Mouse (Mus musculus) midbrain, embryonic 10.5 days (tissue): Measurements from ENCODE around the gene Gm10271. TPM values are rescaled to one million over a fixed set of nuclear protein-coding genes. Genes with fewer than 3 reads are reported as not detected.

Experiments
- DNase-seq: peaks from one replicate; pipeline ENCODE4 v3.0.0-alpha.2; 2017; ENCODE audit warnings: low spot score
- H3K27ac ChIP-seq: fragments of 300-500 bp; sonication (generic); replicated peaks from 2 replicates; pipeline ENCODE4 v1.5.1; 2016; ENCODE audit warnings: mild to moderate bottlenecking
- H3K27me3 ChIP-seq: fragments of 300-500 bp; sonication (generic); 2 replicates; pipeline ENCODE4 v1.6.1; 2016; ENCODE audit warnings: low read depth, mild to moderate bottlenecking; ENCODE audit not compliant: poor library complexity, severe bottlenecking
- H3K36me3 ChIP-seq: fragments of 300-500 bp; sonication (generic); 2 replicates; pipeline ENCODE4 v1.6.1; 2016; ENCODE audit warnings: mild to moderate bottlenecking, moderate library complexity
- H3K4me1 ChIP-seq: fragments of 300-500 bp; sonication (generic); 2 replicates; pipeline ENCODE4 v1.6.1; 2016
- H3K4me3 ChIP-seq: fragments of 300-500 bp; sonication (generic); 2 replicates; pipeline ENCODE4 v1.5.1; 2016; ENCODE audit warnings: mild to moderate bottlenecking, moderate library complexity
- H3K9me3 ChIP-seq: fragments of 300-500 bp; sonication (generic); replicated peaks from 2 replicates; pipeline ENCODE4 v1.6.1; 2016; ENCODE audit warnings: mild to moderate bottlenecking
- WGBS: fragments of 180-500 bp; shearing (Covaris S2); methylation state at CpG from one replicate; pipeline ENCODE4 v1.1.7; 2016; 5-methylcytosine and 5-hydroxymethylcytosine counted together
- polyA plus RNA-seq: library from polyadenylated mRNA; unstranded; fragments of >200 nt; fragmentation: Nextera tagmentation; extraction: Ambion mirVana; gene quantifications from 2 replicates; pipeline ENCODE4 v1.2.1, GENCODE M21; 2016

Gm10271 gene
- polyA plus RNA-seq: not detected in 2 replicates

DNA sequence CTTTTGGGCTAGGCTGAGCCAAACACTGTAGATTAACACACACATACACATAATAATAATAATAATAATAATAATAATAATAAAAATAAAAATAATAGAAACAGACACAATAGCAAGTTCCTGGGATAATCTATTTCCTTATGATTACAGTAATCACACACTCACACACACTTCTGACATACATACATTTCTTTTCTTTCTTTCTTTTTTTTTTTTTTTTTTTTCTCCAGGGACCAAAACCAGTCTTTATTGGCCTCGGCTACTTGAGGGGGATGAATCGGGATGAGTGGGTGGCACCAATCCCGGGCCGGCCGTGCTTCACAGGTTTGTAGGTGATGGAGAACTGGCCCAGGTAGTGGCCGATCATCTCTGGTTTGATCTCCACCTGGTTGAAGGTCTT, at the start of gene Gm10271:
Gm10271 (minus strand) TSS at position 101 of the 400 bp plus-strand sequence.
- Histone ChIP-seq H3K27me3 (no peaks in the 10 kb centered on the region), H3K9me3 (no peaks in the 10 kb centered on the region), H3K4me1 (no peaks in the 10 kb centered on the region), H3K36me3 (no peaks in the 10 kb centered on the region), H3K27ac (no peak within 1 kb of the TSS), H3K4me3 (no peak within 1 kb of the TSS)
- 94% methylated on average over 6 of the region's 6 CpGs for WGBS
- DNase-seq: no peak

DNA sequence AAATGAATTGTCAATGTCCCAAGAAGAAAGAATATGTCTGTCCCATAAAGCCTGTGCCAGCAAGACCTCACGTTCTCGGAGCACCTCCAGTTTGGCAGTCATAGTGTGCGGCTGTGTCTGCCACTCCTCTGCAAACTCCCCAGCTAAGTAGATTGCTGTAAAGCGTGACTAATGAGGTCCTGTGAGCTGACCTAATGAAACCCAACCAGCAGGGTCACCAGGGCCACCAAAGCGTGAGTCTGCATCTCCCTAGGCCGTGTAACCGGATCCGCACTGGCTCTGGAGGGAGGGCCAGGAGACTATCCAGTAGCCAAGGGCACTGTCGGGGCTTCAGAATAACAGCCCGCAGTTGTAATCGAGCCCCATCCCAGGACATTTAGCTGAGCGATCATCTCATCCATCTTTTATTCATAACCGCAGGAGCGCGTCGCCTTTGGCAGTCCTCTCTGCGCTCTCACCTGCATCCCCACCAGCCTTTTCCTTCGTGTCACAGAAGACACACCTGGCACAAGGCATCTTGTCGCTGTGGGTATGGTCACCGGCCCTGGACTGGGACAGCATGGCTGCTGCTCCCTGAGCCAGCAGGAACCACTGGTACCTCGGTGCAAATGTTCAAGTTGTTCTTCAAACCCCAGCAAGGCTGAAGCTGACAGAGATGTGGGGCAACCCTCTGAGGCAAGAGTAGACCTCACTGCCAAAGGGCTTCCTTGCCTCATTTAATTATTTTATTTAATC, 48.8 kb upstream of the Gm10271 start:
- Histone ChIP-seq H3K36me3 (no peaks in the 10 kb centered on the region), H3K4me3 (no peak overlapping the region), H3K27ac (no peak overlapping the region), H3K4me1 (peaks cover 37% of the 10 kb centered on the region), H3K27me3 (peaks cover 38% of the 10 kb centered on the region), H3K9me3 (no peaks in the 10 kb centered on the region)
- 23% methylated on average over 21 of the region's 21 CpGs for WGBS
- DNase-seq: peak; percentile 61

DNA sequence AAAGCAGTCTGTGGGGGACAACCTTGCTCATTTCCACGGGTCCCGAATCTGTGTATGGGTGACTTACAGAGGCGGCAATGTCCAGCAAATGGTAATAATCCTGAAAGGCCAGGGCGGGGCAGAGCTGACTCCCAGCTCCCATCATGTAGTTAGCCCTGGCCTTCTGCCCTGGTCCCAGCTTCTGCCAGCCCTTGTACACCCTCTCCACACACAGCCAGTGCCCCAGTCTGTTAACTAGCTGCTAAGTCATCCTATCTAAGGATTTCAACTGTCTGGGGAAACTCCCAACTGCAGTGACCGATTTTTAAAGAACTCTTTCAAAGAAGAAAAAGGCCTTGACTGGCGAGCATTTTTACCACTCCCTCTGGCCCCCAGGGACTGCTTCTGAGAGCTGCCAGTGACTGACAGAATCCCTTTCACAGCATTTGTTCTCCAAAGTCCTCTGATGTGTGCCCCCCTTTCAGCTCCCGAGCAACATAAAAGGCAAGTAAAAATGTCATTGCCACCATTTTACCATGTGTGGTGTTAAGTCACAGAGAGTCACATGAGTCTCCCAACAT, 46.0 kb upstream of the Gm10271 start:
- DNase-seq: no peak
- Histone ChIP-seq H3K4me1 (peaks cover 39% of the 10 kb centered on the region), H3K27me3 (peaks cover 12% of the 10 kb centered on the region; the same call in 1 of the 2 replicates), H3K4me3 (no peak overlapping the region), H3K27ac (peak overlapping the region; percentile 72), H3K36me3 (no peaks in the 10 kb centered on the region), H3K9me3 (no peaks in the 10 kb centered on the region)
- 59% methylated on average over 7 of the region's 7 CpGs for WGBS

DNA sequence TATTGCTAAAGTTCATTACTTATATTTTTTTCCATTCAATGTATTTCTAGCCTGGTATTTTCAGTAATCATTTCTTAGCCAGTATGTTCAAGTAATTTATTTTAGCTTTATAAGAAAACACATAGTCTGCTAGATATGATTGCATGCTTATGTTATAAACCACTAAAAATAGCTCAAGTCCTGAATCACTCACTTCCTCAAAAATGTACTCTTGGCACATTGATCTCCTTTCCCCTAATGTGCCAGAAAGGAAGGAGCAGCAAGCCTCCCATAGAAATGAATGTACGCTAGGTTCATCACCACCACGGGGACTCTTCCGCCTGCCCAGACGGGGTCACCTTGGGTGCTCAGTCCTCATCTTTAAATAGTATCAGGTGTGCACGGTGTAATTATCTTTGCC, 42.2 kb upstream of the Gm10271 start:
- Histone ChIP-seq H3K9me3 (no peaks in the 10 kb centered on the region), H3K27me3 (no peaks in the 10 kb centered on the region), H3K4me1 (peaks cover 30% of the 10 kb centered on the region), H3K36me3 (no peaks in the 10 kb centered on the region), H3K27ac (no peak overlapping the region), H3K4me3 (no peak overlapping the region)
- no peak for DNase-seq
- WGBS: 95% methylated on average over 5 of the region's 5 CpGs

DNA sequence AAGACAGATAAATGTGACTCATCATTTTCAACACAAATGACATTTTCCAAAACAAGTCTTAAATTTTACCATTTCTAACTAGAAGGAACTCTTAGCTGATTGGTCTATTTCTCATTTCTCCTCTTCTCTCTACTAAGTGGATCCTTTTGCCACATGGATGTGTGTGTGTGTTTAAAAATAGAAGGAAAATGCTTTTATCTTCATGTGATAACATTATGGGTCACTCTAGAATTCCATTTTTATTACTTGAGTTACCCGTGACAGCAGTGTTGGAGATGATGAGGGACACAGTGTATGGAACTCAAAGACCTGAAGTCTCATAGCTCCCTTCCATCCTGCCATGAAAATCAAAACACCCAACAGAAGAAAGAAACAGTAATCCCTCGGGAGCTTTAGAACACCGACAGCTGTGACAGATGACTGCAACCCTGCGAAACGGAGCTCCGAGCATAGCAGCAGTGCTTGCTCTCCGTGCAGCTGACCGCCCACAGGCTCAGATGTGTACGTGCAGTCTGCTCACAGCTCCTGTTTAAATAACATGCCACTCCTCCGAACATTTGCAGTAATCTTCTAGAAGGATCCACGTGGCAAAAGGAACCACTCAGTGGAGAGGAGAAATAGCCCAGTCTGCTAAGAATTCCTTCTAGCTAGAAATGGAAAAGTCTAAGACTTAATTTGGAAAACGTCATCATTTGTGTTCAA, 41.4 kb upstream of the Gm10271 start:
- H3K4me3 ChIP-seq: no peak overlapping the region
- H3K27me3 ChIP-seq: no peaks in the 10 kb centered on the region
- DNase-seq: peak; percentile 47
- no peaks in the 10 kb centered on the region for H3K36me3 ChIP-seq
- peaks cover 27% of the 10 kb centered on the region for H3K4me1 ChIP-seq
- WGBS: 48% methylated on average over 12 of the region's 12 CpGs
- H3K27ac ChIP-seq: no peak overlapping the region
- H3K9me3 ChIP-seq: no peaks in the 10 kb centered on the region

DNA sequence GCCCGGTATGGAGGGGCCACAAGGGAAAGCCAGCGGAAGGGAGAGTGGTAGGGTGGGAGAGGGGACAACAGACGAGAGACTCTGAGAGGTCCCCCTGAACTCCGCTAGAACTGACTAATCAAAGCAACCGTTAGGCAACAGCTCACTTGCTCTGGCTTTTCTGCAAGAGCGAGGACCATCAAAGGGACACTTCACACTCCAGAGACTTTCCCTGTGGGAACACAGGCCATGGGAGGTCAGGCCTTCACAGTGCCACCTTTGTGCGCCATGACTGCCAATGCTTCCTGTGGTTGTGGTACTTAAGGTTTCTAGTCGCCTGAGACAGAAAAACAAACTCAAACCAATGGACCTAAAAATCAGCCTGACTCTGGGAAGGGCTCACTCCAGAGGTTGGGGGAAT, 38.6 kb upstream of the Gm10271 start:
- no peaks in the 10 kb centered on the region for H3K27me3 ChIP-seq
- no peaks in the 10 kb centered on the region for H3K36me3 ChIP-seq
- peaks cover 14% of the 10 kb centered on the region for H3K4me1 ChIP-seq
- no peak for DNase-seq
- 40% methylated on average over 8 of the region's 8 CpGs for WGBS
- H3K27ac ChIP-seq: no peak overlapping the region
- H3K4me3 ChIP-seq: no peak overlapping the region
- H3K9me3 ChIP-seq: no peaks in the 10 kb centered on the region

DNA sequence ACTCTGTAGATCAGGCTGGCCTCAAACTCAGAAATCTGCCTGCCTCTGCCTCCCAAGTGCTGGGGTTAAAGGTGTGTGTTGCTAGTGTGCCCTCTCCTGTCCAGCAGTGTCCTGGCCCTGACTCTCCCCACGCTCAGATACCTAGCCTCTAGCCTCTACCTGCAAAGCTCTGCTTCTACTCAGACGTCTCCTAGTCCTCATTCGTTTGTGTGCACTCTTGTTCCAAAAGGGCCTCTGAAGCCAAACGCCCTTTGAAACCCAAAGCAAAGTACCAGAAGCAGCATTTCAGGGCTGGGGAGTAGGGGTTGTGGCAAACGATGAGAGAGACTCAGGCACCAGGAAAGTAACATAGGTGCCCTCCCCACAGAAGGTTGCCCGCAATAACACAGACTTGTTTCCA, 37.3 kb upstream of the Gm10271 start:
- Histone ChIP-seq H3K4me1 (peaks cover 14% of the 10 kb centered on the region), H3K27ac (no peak overlapping the region), H3K9me3 (no peaks in the 10 kb centered on the region), H3K4me3 (no peak overlapping the region), H3K27me3 (no peaks in the 10 kb centered on the region), H3K36me3 (no peaks in the 10 kb centered on the region)
- WGBS: 88% methylated on average over 6 of the region's 6 CpGs
- no peak for DNase-seq

DNA sequence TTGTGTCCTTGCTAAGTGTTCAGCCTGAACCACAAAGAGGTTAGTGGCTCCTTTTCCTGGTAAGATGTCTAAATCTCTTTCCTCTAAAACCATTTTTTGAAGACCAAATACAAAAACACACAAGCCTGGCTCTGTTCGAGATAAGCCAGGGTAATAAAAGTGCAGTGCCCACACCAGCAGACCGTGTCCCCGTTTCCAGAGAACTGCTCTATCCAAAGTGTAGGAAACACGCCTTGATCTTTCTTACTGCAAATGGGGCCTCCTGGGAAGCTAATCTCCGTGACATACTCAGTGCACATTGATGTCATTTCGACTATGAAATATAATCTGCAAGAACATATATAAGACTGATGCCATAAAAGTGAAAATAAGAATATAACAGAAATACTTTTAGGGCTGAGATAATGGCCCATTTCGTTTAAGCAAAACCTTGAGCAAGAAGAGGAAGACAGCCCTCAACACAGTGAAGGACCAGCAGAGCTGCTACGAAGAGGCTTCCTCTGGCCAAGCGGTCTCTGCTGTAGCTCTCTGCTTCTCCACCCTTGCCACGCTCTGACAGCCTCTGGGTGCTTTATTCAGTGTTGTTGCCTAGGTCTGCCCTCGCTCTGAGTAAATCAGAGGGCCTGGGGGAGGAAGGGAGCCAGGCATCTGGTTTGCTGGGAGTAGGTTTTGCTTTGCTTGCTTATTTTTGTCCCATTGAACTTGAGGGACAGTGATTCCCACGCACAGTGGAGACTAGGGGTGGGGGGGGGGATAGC, 33.5 kb upstream of the Gm10271 start:
- WGBS: 78% methylated on average over 12 of the region's 12 CpGs
- no peaks in the 10 kb centered on the region for H3K27me3 ChIP-seq
- no peaks in the 10 kb centered on the region for H3K36me3 ChIP-seq
- H3K4me3 ChIP-seq: no peak overlapping the region
- H3K9me3 ChIP-seq: no peaks in the 10 kb centered on the region
- H3K4me1 ChIP-seq: peaks cover 2% of the 10 kb centered on the region
- H3K27ac ChIP-seq: no peak overlapping the region
- no peak for DNase-seq

DNA sequence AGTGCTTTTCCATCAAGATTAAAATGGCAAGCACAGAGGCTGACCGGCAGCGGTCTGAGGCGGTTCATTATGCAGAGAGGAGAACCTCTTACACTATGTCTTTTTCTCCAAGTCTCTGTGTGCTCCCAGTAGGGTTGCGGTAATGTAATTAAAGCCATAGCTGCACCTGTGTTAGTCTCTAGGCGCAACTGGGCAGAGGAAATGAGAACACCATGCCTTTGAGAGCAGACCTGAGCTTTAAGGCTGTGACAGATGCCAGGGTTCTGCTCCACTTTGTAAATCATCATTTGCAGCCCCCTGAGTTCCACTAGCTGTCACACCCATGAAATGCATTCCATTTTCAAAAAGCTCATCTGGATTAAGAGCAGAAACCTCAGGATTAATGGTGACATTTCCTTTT, 32.3 kb upstream of the Gm10271 start:
- Histone ChIP-seq H3K27ac (no peak overlapping the region), H3K4me3 (no peak overlapping the region), H3K27me3 (no peaks in the 10 kb centered on the region), H3K4me1 (no peaks in the 10 kb centered on the region), H3K36me3 (no peaks in the 10 kb centered on the region), H3K9me3 (no peaks in the 10 kb centered on the region)
- WGBS: 87% methylated on average over 5 of the region's 5 CpGs
- no peak for DNase-seq

DNA sequence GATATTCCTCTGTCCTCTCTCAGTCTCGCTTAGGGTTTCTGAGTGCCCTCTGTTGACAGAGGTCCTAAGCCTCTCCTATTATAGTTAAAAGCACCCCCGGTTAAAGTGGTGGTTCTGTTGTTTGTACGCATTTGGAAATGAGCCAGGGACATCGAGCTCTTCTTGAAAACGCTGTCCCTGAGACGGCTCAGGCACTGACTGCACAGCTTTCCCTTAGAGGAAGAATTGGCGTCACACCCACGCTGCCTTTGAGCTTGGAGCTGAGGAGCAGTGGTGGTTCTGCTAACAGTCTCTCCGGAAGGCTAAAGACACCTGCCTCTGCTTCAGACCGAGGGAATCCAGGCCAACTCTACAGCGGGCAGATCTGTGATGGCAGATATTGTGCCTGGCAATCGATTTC, 28.6 kb upstream of the Gm10271 start:
- H3K27ac ChIP-seq: no peak overlapping the region
- WGBS: 74% methylated on average over 12 of the region's 12 CpGs
- no peaks in the 10 kb centered on the region for H3K27me3 ChIP-seq
- H3K36me3 ChIP-seq: no peaks in the 10 kb centered on the region
- peaks cover 4% of the 10 kb centered on the region for H3K4me1 ChIP-seq
- no peaks in the 10 kb centered on the region for H3K9me3 ChIP-seq
- no peak for DNase-seq
- no peak overlapping the region for H3K4me3 ChIP-seq

DNA sequence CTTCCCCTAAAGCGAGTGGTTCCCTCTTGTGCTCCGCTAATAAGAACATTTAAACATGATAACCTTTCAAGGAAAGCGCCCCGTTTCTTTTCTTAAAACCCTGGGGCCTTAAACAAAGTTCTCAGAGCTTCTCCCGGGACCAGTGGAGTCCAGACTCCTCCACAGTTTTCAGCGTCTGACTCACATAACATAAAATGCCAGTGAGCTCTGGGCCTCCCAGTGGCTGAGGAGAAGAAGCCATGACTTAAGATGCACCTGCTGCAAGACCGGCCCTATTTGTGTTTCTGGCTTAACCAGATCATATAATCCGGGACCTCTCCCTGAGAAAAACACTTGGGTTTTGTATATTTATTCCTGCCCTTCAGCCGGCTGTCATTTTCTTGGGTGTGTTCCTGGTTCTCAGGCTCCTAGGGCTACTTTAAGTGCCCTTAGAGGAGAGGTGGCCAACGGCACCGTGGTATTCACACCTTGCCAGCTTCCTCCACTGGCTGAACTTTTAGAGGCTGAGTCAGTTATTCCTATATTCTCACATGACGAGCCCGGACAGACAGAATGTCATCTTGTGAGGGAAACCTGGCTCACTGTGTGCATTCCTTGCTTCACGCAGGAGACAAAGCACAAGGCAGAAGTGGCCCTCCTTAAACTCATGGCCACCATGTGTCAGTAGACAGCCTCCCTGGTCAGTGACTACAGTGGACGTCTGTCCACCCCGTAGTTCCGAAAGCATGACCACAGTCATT, 26.5 kb upstream of the Gm10271 start:
- Histone ChIP-seq H3K36me3 (no peaks in the 10 kb centered on the region), H3K4me1 (peaks cover 13% of the 10 kb centered on the region), H3K27me3 (no peaks in the 10 kb centered on the region), H3K27ac (no peak overlapping the region), H3K4me3 (no peak overlapping the region), H3K9me3 (no peaks in the 10 kb centered on the region)
- no peak for DNase-seq
- 90% methylated on average over 17 of the region's 17 CpGs for WGBS

DNA sequence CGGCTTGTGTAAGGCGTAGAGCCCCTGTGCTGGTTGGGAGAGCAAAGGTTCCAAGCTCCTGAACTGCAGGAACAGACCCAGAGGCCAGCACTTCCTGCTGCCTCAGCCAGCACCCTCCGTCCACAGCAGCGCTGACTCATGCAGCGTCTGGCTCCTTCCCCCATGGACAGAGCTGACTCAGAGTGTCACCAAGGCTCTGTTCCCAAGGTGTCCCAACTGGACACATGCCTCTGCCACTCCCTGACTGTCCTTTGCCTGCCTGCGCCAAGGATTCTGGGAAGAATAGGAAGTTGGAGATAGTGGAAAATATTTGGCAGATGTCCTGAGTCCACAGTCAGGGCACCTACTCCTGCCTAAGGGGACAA, 23.8 kb upstream of the Gm10271 start:
- no peaks in the 10 kb centered on the region for H3K27me3 ChIP-seq
- no peak overlapping the region for H3K4me3 ChIP-seq
- H3K36me3 ChIP-seq: no peaks in the 10 kb centered on the region
- 0 out of 2 replicates have a peak overlapping the region, but pooled peaks have one; percentile 9 for H3K27ac ChIP-seq
- no peaks in the 10 kb centered on the region for H3K9me3 ChIP-seq
- WGBS: 79% methylated on average over 6 of the region's 6 CpGs
- peaks cover 13% of the 10 kb centered on the region for H3K4me1 ChIP-seq
- DNase-seq: no peak
